Mouse (Mus musculus) spleen, postnatal 36 days (tissue): Measurements from ENCODE around the gene Prcc.
"Not testable (repeated sequence)": the region's sequence is repeated elsewhere in the genome, so short reads cannot be mapped to it uniquely, and the experiment has no call there.

Experiments used
- DNase-seq, 2 experiments: peaks; one replicate each; pipeline ENCODE4 v3.0.0; 2022; ENCODE audit warnings: low spot score in 2 of 2, mixed read lengths in 1 of 2

The Prcc gene

DNA sequence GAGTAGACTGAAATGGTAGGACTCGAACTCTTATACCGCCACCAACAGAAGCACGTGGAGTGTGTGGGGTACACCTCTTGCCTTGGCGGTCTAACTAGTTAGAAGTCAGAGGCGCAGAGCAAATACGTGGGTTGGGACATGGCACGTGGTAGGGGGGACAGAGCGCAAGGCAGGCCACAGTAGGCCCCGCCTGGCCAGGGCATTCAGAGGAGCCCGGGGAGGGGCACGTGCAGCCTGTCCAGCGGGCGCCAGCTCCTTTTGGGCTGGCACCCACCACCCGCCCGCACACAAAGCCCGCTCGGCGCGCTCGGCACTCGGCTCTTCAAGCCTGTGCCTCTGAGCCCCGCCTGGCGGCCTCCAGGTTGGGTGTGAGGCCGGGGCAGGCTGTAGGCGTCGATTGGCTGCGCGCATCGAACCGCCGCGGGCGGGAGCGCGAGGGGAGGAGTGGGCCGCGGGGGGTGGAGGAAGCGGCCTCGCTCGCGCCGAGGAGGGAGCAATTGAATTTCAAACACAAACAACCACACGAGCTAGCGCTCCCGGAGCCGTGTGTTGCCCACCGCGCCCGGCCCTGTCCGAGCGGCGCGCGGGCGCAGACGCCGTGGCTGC is 20.6 kb upstream of the Prcc start, which contains the start of gene Hdgf:
Gene Hdgf (plus strand): TSS at position 442 of the 606 bp plus-strand sequence.
- DNase-seq: peak; percentile 96

DNA sequence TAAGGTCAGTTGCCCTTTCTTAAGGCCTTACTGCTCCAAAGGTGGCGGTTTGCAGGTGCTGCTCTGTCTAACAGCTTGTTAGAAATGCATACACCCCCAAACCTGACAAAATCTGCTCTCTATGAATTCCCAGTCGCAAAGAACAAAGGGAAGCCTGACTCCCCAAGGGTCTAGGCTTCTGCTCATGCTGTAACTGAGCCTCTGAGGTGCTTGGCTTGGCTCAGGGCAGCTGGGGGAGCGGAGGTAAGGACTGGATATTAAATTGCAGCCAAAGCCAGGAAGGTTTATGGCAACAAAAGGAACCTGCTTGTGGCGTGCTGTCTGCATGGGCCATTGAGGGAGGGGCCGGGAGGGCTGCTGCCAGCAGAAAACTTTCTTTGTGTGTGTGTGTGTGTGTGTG is 18.4 kb upstream of the Prcc start:
- no peak for DNase-seq

DNA sequence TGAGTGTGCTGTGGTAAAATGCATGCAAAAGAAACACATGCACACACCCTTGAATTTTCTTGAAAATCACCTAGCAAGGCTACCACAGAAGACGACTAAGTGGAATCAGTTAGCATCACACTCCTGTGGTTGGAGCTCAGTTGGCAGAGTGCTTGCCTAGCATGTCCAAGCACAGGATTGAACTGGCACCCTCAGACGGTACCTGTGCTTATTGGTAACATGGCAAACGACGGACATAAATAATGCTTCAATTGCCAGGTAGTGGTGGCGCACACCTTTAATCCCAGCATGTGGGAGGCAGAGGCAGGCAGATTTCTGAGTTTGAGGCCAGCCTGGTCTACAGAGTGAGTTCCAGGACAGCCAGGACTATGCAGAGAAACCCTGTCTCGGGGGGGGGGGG is 16.6 kb upstream of the Prcc start:
- not testable (repeated sequence) for DNase-seq

DNA sequence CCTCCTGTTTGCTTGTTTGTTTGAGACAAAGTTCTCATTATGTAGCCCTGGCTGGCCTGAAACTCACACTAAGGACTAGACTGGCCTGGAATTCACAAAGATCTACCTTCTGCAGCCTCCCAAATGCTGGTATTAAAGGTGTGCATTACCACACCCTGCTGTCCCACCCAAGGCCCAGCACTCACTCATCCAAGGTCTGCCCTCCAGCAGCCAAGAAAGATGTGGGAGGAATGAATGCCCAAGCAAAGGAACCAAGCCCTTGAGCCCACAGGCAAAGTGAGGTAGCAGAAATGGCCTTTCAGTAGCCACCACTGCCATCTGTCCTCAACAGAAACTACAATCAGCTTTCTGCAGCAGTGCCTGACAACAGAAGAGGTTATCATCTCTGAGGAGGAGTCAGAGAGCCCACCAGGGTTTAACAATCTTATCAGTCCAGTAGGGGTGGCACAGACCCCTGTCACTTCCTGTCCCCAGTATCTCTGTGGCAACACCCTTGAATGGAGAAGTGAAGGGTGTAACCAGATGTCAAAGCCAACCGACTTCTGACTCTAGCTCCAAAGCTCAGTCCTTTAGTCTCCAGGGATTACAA is 15.7 kb upstream of the Prcc start:
- peak; percentile 54 to 69 for DNase-seq

DNA sequence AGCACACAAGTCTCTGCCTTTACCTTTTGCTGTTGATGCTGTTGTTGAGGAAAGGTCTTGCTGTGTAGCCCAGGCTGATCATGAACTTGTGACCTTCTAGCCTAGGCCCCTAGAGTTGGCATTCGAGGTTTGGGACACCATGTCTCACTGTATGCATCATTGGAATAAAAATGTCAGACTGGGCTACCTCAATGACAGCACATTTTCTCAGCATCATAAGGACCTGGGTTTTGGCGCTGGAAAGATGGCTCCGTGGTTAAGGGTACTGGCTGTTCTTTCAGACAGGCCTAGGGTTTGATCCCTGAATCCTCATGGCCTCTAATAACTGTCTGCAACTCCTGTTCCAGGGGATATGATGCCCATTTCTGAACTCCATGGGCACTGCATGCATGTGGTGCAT is 14.4 kb upstream of the Prcc start:
- no peak for DNase-seq

DNA sequence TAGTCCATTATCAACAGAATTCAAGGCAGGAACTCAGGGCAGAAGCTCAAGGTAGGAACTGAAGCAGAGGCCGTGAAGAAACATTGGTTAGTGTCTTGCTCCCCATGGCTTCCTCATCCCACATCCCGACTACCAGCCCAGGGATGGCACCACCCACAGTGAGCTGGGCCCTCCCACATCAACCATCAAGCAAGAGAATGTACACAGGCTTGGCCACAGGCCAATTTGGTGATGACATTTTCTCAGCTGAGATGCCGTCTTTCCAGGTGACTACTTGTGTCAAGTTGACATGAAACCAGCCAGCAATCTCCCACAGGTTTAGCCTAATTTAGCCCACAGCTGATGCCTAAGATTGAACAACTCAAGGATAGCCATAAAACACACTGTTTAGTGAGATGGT is 13.9 kb upstream of the Prcc start:
- DNase-seq: no peak

DNA sequence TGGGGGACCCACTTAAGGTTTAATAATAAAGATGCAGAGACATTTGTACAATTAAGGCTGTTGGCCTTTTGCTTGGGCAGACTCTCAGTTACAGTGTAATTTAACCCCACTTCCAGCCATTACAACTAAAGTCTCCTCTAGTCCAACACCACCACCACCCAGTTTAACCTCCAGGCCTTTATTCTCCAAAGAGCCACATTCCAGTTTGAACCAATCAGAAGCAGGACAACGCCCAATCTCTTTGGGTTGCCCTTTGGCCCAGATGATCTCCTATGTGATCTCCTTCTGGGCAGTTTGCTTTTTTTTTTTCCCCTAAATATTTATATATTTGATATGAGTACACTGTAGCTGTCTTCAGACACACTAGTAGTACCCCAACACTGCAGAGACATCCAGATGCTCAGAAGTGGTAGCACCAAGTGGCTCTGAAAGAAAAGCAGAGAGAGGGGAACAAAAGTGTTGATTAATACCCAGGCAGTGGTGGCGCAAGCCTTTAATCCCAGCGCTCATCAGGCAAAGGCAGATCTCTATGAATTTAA is 8.0 kb upstream of the Prcc start:
- no peak for DNase-seq

DNA sequence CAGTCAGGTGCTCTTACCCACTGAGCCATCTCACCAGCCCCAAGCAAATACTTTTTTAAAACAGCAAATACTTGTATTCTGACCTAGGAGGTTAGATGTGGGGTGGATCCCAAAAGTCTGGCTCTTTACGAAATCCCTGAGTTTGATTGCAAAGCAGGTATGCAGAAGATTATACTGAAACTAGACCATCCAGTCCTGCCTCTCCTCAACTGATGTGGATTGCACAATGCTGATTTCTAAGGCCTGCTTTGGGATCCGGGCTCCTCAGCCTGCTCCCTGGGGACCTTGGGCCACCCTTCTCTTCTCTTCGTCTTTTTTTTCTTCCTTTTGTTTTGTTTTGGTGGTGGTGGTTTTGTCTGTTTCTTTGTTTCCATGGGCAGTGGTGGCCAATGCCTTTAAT is 6.1 kb upstream of the Prcc start:
- DNase-seq: no peak

DNA sequence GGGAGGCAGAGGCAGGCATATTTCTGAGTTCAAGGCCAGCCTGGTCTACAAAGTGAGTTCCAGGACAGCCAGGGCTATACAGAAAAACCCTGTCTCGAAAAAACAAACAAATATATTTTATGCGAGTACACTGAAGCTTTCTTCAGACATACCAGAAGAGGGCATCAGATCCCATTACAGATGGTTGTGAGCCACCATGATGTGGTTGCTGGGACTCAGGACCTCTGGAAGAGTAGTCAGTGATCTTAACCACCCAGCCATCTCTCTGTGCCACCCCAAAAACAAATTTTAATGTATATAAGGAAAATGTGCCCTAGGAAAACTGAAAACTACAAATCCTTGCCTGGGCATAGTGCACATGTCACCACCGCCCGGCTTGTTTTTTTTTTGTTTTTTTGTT is 2.0 kb upstream of the Prcc start:
- not testable (repeated sequence) for DNase-seq

DNA sequence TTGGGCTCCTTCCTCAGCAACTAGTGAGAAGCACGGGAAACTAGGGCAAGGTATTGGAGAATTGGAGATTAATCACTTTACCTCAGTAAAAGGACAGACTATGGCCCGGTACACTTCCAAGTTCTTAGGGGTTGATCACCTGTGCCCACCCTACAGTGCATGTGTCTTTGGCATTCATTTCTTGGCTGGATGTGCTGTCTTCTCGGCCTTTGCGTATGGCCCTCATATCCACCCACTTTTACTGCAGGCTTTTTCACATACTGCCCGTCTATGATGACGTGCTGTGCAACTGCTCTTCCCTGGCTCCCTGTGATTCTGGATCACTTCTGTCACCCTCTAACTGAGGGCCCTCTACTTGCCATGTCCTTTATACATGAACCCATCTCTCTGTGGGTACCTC is 1.0 kb upstream of the Prcc start:
- DNase-seq: peak in 1 of 2 experiments; percentile 29

DNA sequence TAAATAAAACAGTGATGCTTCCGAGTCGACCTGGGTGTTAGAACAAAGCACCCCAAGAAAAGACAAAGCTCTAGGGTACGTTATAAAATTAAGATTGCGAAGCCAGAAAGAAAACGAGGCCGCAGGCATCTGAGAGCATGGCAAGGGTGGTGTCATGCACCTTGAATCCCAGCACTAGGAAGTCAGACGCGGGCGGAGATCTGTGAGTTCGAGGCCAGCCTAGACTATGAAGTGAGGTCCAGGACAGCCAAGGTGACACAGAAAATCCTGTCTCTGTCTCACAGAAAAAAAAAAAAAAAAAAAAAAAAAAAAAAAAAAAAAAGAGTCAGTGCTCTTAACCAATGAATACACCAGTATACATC is 577 bp upstream of the Prcc start:
- no peak for DNase-seq

DNA sequence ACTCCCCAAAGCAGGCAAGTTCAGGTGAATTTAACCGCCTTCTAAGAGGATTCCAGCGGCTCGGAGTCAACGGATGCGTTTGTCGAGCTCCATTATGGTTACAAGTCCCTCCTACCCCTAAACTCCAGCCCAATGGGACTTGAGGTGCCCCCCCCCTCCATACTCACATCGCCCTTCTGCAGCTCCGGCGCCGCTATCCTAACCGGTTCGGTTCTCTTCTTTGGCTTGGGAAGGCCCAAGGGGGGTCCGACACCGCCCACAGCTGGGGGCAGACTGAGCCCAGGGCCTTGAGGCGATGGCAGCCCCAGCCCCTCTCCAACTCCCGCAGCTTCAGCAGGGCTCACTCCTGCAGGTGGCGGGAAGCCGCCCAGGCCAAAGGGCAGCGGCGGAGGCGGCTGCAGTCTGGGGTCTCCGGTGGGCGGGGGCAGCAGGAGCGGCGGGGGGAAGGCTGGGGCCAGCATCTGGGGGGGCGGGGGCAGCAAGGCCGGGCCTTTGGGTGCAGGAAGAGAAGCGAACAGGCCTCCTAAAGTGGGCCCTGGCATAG is 628 bp downstream of the Prcc start:
- peak; percentile 20 to 36 for DNase-seq

DNA sequence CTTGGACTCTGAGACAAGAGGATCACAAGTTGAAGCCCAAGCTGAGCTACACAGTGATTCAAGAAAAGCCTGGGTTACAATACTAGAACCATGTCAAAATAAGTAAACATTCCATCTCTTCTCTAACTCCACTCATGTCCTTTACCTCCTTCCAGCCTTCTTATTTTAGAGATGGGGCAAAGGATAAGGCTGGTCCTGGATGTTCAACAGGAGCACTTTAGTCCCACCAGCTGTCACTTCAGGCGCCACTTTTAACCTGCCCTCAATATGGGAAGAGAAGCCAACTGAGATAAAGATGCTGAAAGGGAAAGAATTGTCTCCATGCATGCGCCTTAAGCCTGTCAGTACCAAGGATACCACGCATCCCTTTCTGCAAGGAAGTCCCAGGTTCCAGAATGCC is 1.1 kb downstream of the Prcc start:
- no peak for DNase-seq

DNA sequence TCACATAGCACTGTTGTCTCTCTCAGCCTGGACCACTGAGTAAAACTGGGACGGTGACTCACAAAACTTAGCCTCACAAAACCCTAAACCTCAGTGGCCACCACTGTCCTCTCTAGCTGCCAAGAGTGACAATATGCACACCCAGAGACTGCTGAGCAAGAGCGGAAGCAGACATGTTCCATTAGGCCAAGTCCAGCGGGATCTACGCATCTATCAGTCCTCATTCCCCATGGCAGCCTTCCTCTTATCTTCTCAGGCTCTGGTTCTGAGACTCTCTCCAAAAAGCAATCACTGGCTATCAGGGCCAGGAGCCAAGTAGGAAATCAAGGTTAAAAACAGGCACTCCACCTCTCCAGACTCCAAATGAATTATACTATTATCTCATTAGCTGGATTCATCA is 7.7 kb downstream of the Prcc start:
- DNase-seq: no peak

DNA sequence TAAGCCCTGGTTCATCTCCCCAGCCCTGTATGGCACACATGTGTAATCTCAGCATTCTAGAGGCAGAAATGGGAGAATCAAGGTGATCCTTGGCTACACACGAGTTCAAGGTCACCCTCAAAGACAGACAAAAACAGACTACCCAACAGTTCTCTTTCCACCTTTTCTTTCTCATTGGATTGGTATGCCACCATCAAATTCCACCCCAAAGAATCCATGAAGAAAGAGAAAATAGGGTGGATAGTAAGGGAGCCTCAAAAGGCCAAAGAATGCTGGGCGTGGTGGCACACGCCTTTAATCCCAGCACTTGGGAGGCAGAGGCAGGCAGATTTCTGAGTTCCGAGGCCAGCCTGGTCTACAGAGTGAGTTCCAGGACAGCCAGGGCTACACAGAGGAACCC is 21.3 kb downstream of the Prcc start:
- not testable (repeated sequence) for DNase-seq

DNA sequence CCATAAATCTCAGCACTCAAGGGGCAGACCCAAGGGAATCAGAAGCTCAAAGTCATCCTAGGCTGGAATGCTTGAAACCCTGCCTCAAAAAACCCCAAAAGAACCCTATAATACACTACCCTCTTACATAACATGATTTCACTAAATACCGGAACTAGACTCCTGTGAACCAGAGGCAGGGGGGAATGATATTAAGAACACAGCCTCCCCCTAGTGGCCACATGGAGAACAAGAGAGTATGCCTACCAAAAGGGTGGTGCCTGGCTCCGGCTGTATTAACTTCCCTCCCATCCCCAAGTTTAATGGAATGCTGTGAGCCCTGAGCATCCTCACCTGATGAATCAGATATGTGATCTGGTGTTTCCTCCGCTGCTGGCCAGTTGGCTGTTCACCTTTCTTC is 25.6 kb downstream of the Prcc start:
- peak; percentile 47 to 55 for DNase-seq

DNA sequence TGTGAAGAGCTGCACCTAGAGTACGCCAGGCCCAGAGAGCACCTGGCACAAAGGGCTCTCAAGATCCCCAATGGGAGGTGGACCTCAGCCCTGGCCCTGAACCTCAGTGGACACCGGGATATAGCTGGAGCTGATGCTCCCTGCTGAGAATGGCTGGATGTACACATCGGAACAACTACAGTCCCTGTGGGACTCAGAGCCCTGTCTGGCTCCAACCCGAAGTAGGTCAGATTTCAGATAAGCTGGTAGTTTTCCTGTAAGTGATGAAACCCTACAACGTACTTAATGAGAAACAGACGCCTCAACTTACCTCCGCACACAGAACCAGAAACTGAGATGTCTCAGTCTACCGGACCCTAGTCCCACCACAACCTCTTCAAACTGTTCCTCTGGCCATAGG is 27.7 kb downstream of the Prcc start:
- DNase-seq: no peak

DNA sequence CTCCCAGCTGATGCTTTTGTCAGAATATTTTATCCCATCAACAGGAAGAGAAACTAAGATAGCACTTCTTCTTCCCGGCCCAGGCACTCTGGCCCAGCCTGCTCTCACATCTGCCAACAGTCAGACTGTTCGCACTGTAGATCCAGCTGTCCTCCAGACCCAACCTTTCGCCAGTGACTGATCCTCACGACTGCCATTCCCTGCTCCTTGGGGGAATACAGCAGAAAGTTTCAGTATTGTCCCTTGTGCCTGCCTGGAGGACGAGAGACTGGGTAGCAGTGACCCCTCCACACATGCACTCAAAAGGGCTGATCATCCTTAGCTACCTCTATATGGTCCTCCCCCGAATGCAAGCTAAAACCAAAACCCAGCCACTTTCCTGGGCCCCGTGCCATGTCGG is 29.5 kb downstream of the Prcc start:
- no peak for DNase-seq

DNA sequence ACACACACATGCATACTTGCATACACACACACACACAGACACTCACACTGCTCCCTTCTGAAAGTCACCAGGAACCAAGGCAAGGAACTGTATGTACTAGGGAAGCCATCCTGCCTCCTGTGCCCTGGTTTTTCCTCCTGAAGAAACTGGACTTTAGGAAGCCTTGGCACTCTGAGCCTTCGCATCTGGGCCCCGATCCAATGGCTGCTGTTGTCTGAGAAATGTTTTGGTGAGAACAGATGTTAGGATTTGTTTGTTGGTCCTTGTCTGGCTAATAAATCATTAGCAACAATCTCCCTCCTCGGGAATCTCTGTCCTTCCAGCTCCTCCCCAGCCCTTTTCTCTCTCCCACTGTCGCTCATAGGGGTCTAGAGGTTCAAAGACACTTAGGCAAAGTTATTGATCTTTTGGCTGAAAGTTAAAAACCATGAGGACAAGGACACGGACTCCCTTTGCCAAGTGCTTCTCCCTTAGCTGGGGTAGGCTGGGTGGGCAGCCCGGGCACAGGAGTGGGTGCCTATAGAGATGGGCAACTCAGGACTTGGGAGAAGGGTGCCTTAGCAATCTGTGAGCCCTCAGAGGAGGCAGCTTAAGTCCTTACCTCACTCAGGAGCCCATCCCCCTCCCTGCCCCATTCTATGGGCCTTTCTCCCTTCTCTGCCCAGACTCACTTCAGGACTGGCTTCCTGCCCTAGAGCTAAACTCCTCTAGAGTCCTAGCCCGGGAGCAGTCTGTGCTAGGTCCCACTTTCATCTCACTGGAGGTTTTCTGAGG is 30.4 kb downstream of the Prcc start:
- no peak for DNase-seq

DNA sequence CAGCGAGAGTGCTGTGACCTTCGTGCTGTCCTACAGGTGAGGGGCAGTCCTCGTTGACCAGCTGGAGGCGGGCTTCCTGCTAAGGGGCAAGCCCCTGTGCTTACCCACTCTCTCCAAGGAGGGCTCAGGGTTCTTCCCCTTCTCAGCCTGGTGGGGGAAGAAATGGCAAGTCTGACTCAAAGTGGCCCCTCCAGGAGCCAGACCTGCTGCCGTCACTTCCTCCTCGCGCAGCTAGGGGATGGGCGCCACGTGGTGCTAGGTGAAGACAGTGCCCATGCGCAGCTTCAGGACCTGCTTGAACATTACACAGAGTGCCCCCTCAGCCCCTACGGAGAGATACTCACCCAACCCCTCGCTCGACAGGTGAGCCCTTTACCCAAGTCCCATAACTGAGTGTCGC is 36.3 kb downstream of the Prcc start:
- DNase-seq: no peak

DNA sequence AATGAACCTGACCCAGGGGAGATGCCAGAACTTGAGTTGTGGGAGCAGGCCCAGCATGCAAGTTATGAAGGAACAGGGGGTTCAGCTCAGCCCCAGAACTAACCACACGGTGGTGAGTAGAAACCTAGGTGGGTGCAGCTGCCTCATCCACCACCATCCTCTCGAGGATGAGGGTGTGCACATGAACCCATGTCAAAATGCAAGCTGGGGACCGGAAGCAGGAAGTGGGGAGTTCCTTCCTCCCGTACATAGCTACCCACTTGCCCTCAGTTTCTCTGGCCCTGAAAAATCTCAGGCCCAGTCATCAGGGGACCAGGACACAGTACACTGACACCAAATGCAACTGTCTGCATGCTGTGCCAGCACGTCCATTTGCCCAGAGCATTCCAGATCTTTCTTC is 37.7 kb downstream of the Prcc start:
- peak; percentile 37 to 55 for DNase-seq

DNA sequence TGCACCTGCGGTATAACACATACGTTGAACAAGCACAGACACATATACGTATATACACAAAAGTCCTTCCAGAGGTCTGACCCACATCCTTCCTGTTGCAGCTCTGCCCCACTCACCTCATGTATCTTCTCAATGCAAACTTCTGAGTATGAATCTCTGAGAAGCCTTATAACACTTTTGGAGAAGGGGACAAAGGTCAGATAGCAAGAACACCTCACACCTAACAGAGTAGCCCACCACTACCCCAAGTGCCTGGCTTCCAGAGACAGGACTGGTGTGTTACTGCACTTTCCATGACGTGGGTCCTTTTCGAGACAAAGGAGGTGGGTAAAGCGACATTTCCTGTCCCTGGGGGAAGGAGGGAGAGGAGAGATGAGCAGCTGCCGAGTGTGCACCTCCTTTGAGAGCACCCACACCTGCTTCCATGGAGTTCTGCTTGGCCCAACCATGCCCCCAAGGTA is 38.7 kb downstream of the Prcc start, which contains the start of gene Sh2d2a:
Gene Sh2d2a (plus strand): TSS at position 106 of the 461 bp plus-strand sequence.
- peak; percentile 67 to 69 for DNase-seq
